Mouse (Mus musculus): ENCODE measurements around the gene Gas2l3. TPM values are rescaled to one million over a fixed set of nuclear protein-coding genes. Genes with fewer than 3 reads are reported as not detected.

The Gas2l3 gene
- total and polyA plus RNA-seq, 3 experiments = 2.9 to 3.7 TPM; not detected in 1

- Histone ChIP-seq H3K4me1 (ENCODE audit: control insufficient read depth in 1 of 2, insufficient read depth in 2 of 2, low read length in 2 of 2) (no peaks in the 10 kb centered on the region), H3K79me2 (ENCODE audit: control insufficient read depth, insufficient read depth, low read length, poor library complexity) (no peaks in the 10 kb centered on the region), H3K27me3 (ENCODE audit: control insufficient read depth in 1 of 2, insufficient read depth in 2 of 2, low read length in 2 of 2) (peaks cover 3% of the 10 kb centered on the region in 2 experiments; a peak in 3 of 4 replicates), H3K36me3 (ENCODE audit: control insufficient read depth in 1 of 2, insufficient read depth in 2 of 2, low read length in 2 of 2) (no peaks in the 10 kb centered on the region), H3K27ac (ENCODE audit: control insufficient read depth, low read depth, low read length) (no peak overlapping the region), H3K4me3 (ENCODE audit: control insufficient read depth in 1 of 2, insufficient read depth in 1 of 2, low read depth in 2 of 2, low read length in 2 of 2) (no peak overlapping the region), H3K9ac (ENCODE audit: control insufficient read depth, low read depth, low read length, poor library complexity, severe bottlenecking) (no peak overlapping the region), H3K9me3 (replicated peaks; ENCODE audit: insufficient read depth, low read length) (no peaks in the 10 kb centered on the region)
- DNase-seq (ENCODE audit: low read depth, low spot score) = no peak
- TF ChIP-seq MAFK (IDR thresholded peaks at IDR 0.05; ENCODE audit: borderline replicate concordance, low read depth, low read length) (no peak), UBTF (IDR thresholded peaks at IDR 0.05; ENCODE audit: borderline replicate concordance, insufficient read depth, low read depth, low read length) (no peak), KAT2A (conservative IDR thresholded peaks at IDR 0.05; ENCODE audit: low read depth, low read length) (no peak), ZMIZ1 (IDR thresholded peaks at IDR 0.05; ENCODE audit: low read depth, low read length) (no peak), GABPA (IDR thresholded peaks at IDR 0.05; ENCODE audit: low read depth, low read length) (no peak), CTCF (IDR thresholded peaks at IDR 0.05 in 2 of 3, conservative IDR thresholded peaks at IDR 0.05 in 1 of 3; ENCODE audit: control insufficient read depth in 1 of 3, insufficient read depth in 1 of 3, low read depth in 2 of 3, low read length in 3 of 3, poor library complexity in 1 of 3, severe bottlenecking in 1 of 3) (no peak), NRF1 (IDR thresholded peaks at IDR 0.05; ENCODE audit: insufficient read depth, low read depth, low read length, poor library complexity, severe bottlenecking) (no peak), MEF2A (IDR thresholded peaks at IDR 0.05; ENCODE audit: extremely low read depth, insufficient replicate concordance, low read depth, low read length, poor library complexity, severe bottlenecking) (no peak), POLR2A (IDR thresholded peaks at IDR 0.05; ENCODE audit: control insufficient read depth in 1 of 2, insufficient read depth in 1 of 2, low read depth in 1 of 2, low read length in 2 of 2, poor library complexity in 1 of 2) (no peak), ZC3H11A (IDR thresholded peaks at IDR 0.05; ENCODE audit: low read depth, low read length) (no peak), MXI1 (IDR thresholded peaks at IDR 0.05; ENCODE audit: low read depth, low read length) (no peak), USF2 (IDR thresholded peaks at IDR 0.05; ENCODE audit: borderline replicate concordance in 1 of 2, insufficient read depth in 1 of 2, low read depth in 1 of 2, low read length in 2 of 2) (no peak), ZKSCAN1 (IDR thresholded peaks at IDR 0.05; ENCODE audit: low read depth, low read length) (no peak), TCF12 (IDR thresholded peaks at IDR 0.05; ENCODE audit: low read depth, low read length) (no peak), POLR2AphosphoS2 (IDR thresholded peaks at IDR 0.05; ENCODE audit: low read length) (no peak)
Observed at GRCm38 (mm10) chr10:89453068-89453641, 9.4 kb upstream of the Gas2l3 start.

- H3K36me3 ChIP-seq (ENCODE audit: control insufficient read depth in 1 of 2, insufficient read depth in 2 of 2, low read length in 2 of 2) = no peaks in the 10 kb centered on the region
- no peak for DNase-seq (ENCODE audit: low read depth, low spot score)
Observed at GRCm38 (mm10) chr10:89450411-89450810, 6.6 kb upstream of the Gas2l3 start.

More at GRCm38 (mm10) chr10:89450411-89450810, 6.6 kb upstream of the Gas2l3 start:
- Histone ChIP-seq H3K4me3 (ENCODE audit: control insufficient read depth in 1 of 2, insufficient read depth in 1 of 2, low read depth in 2 of 2, low read length in 2 of 2) (no peak overlapping the region), H3K79me2 (ENCODE audit: control insufficient read depth, insufficient read depth, low read length, poor library complexity) (no peaks in the 10 kb centered on the region), H3K9ac (ENCODE audit: control insufficient read depth, low read depth, low read length, poor library complexity, severe bottlenecking) (no peak overlapping the region), H3K4me1 (ENCODE audit: control insufficient read depth in 1 of 2, insufficient read depth in 2 of 2, low read length in 2 of 2) (no peaks in the 10 kb centered on the region), H3K27ac (ENCODE audit: control insufficient read depth, low read depth, low read length) (no peak overlapping the region), H3K27me3 (ENCODE audit: control insufficient read depth in 1 of 2, insufficient read depth in 2 of 2, low read length in 2 of 2) (peaks cover 2 to 3% of the 10 kb centered on the region in 2 experiments; a peak in 3 of 4 replicates), H3K9me3 (replicated peaks; ENCODE audit: insufficient read depth, low read length) (no peaks in the 10 kb centered on the region)
- no peak for TF ChIP-seq TAL1 (IDR thresholded peaks at IDR 0.05; ENCODE audit: low read length)
- TF ChIP-seq MYB (IDR thresholded peaks at IDR 0.05; ENCODE audit: low read depth, low read length) = no peak
- TF ChIP-seq EP300 (IDR thresholded peaks at IDR 0.05; ENCODE audit: low read depth in 1 of 2, low read length in 2 of 2) = no peak
- TF ChIP-seq UBTF (IDR thresholded peaks at IDR 0.05; ENCODE audit: borderline replicate concordance, insufficient read depth, low read depth, low read length) = no peak
- no peak for TF ChIP-seq CHD2 (IDR thresholded peaks at IDR 0.05; ENCODE audit: low read length)
- no peak for TF ChIP-seq E2F4 (IDR thresholded peaks at IDR 0.05; ENCODE audit: borderline replicate concordance, low read depth, low read length)
- TF ChIP-seq ZMIZ1 (IDR thresholded peaks at IDR 0.05; ENCODE audit: low read depth, low read length) = no peak
- no peak for TF ChIP-seq BHLHE40 (IDR thresholded peaks at IDR 0.05; ENCODE audit: borderline replicate concordance, low read depth, low read length)
- TF ChIP-seq ZC3H11A (IDR thresholded peaks at IDR 0.05; ENCODE audit: low read depth, low read length) = no peak
- TF ChIP-seq HCFC1 (IDR thresholded peaks at IDR 0.05; ENCODE audit: low read depth, low read length) = no peak
- no peak for TF ChIP-seq NRF1 (IDR thresholded peaks at IDR 0.05; ENCODE audit: insufficient read depth, low read depth, low read length, poor library complexity, severe bottlenecking)
- TF ChIP-seq RAD21 (IDR thresholded peaks at IDR 0.05; ENCODE audit: low read depth, low read length) = no peak
- TF ChIP-seq ZNF384 (IDR thresholded peaks at IDR 0.05; ENCODE audit: low read depth, low read length) = no peak
- no peak for TF ChIP-seq ETS1 (IDR thresholded peaks at IDR 0.05; ENCODE audit: low read depth, low read length)
- TF ChIP-seq CHD1 (IDR thresholded peaks at IDR 0.05; ENCODE audit: low read depth, low read length) = no peak
- no peak for TF ChIP-seq JUND (IDR thresholded peaks at IDR 0.05; ENCODE audit: low read depth, low read length)
- no peak for TF ChIP-seq SIN3A (IDR thresholded peaks at IDR 0.05; ENCODE audit: low read length)
- TF ChIP-seq USF2 (IDR thresholded peaks at IDR 0.05; ENCODE audit: borderline replicate concordance in 1 of 2, insufficient read depth in 1 of 2, low read depth in 1 of 2, low read length in 2 of 2) = no peak
- TF ChIP-seq USF1 (IDR thresholded peaks at IDR 0.05; ENCODE audit: low read depth, low read length) = no peak
- no peak for TF ChIP-seq POLR2A (IDR thresholded peaks at IDR 0.05; ENCODE audit: control insufficient read depth in 1 of 2, insufficient read depth in 1 of 2, low read depth in 1 of 2, low read length in 2 of 2, poor library complexity in 1 of 2)

All from MEL (cell line).